Mouse (Mus musculus): ENCODE results near the gene Tinag.
"Not testable (repeated sequence)": the region's sequence is repeated elsewhere in the genome, so short reads cannot be mapped to it uniquely, and the experiment has no call there.

- not testable (repeated sequence) for TF ChIP-seq POLR2A (IDR thresholded peaks at IDR 0.05; ENCODE audit: low read depth, low read length); CTCF (IDR thresholded peaks at IDR 0.05; ENCODE audit: extremely low read depth, insufficient read length, insufficient replicate concordance, low read depth, low read length)
These were observed 37.6 kb upstream of the Tinag start for GRCm38 (mm10) chr9:77083221-77083620.

Data from small intestine, adult 2 months (tissue).